Mouse (Mus musculus) lung, postnatal 4 days (tissue): Measurements from ENCODE around the gene Nebl.
A peak's percentile ranks its signal among the peaks of the same experiment; 100 is the strongest.

ENCODE experiments used
- DNase-seq, 2 experiments: peaks; one replicate each; pipeline ENCODE4 v3.0.0; 2021

Gene Nebl

GRCm38 (mm10) chr2:17509942-17510341 lies 221.3 kb downstream of the Nebl start:
- DNase-seq, result peak; percentile 26 to 44

- no peak for DNase-seq
These were observed 223.9 kb downstream of the Nebl start for GRCm38 (mm10) chr2:17507362-17507761.

GRCm38 (mm10) chr2:17504115-17504774 lies 227.0 kb downstream of the Nebl start:
- DNase-seq, result no peak

GRCm38 (mm10) chr2:17501075-17501474 lies 230.2 kb downstream of the Nebl start:
- DNase-seq, result no peak

GRCm38 (mm10) chr2:17465517-17466174 lies 265.6 kb downstream of the Nebl start:
- DNase-seq, result no peak

- no peak for DNase-seq
These were observed 270.8 kb downstream of the Nebl start for GRCm38 (mm10) chr2:17460434-17460833.

- DNase-seq, result no peak
These were observed 277.6 kb downstream of the Nebl start for GRCm38 (mm10) chr2:17453676-17454075.

- no peak for DNase-seq
These were observed 282.9 kb downstream of the Nebl start for GRCm38 (mm10) chr2:17448341-17448740.

GRCm38 (mm10) chr2:17443581-17443980 lies 287.7 kb downstream of the Nebl start:
- DNase-seq, result no peak

- no peak for DNase-seq
These were observed 292.9 kb downstream of the Nebl start for GRCm38 (mm10) chr2:17438317-17438716.

GRCm38 (mm10) chr2:17436739-17437440 lies 294.4 kb downstream of the Nebl start:
- DNase-seq, result no peak

- DNase-seq, result no peak
These were observed 296.0 kb downstream of the Nebl start for GRCm38 (mm10) chr2:17435217-17435616.

GRCm38 (mm10) chr2:17429028-17429427 lies 302.2 kb downstream of the Nebl start:
- no peak for DNase-seq

- DNase-seq, result no peak
These were observed 303.1 kb downstream of the Nebl start for GRCm38 (mm10) chr2:17428156-17428555.

- DNase-seq, result peak in 1 of 2 experiments; percentile 26
These were observed 308.3 kb downstream of the Nebl start for GRCm38 (mm10) chr2:17422967-17423366.

- no peak for DNase-seq
These were observed 315.9 kb downstream of the Nebl start for GRCm38 (mm10) chr2:17415347-17415746.

GRCm38 (mm10) chr2:17414324-17414723 lies 316.9 kb downstream of the Nebl start:
- no peak for DNase-seq

GRCm38 (mm10) chr2:17413496-17414268 lies 317.6 kb downstream of the Nebl start:
- DNase-seq, result no peak

GRCm38 (mm10) chr2:17409276-17409675 lies 322.0 kb downstream of the Nebl start:
- no peak for DNase-seq

- no peak for DNase-seq
These were observed 325.2 kb downstream of the Nebl start for GRCm38 (mm10) chr2:17405899-17406531.

- DNase-seq, result no peak
These were observed 328.8 kb downstream of the Nebl start for GRCm38 (mm10) chr2:17402511-17402910.

GRCm38 (mm10) chr2:17396235-17396634 lies 335.0 kb downstream of the Nebl start:
- DNase-seq, result no peak

- DNase-seq, result no peak
These were observed 339.9 kb downstream of the Nebl start for GRCm38 (mm10) chr2:17391389-17391788.
